Mouse (Mus musculus): ENCODE measurements around the gene Akr1c18. TPM values are rescaled to one million over a fixed set of nuclear protein-coding genes. Genes with fewer than 3 reads are reported as not detected.

Akr1c18 gene
- 3.3 and 12.8 TPM in 2 replicates for polyA plus RNA-seq (2015; fragmentation: Nextera tagmentation; extraction: Ambion mirVana)

DNA sequence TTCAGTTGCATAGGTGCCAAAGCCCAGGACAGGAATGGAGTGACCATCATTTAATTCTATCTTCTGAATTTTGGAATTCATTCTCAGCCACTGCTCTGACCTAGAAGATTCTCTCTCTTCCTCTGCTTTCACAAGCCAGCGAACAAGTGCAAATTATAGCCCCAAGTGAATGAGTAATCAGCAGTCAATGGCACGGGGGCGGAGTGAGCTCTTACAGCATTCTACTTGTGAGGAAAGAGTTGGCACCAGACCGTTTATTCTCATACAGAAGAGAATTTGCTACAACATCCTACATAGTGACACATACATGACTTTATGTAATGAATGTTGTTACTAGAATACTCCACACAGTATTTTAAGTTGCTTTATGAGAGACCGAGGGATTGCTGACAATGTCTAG, at the start of gene Akr1c18:
TSS of gene Akr1c18 (minus strand) at position 137 of the 400 bp plus-strand sequence.

DNA sequence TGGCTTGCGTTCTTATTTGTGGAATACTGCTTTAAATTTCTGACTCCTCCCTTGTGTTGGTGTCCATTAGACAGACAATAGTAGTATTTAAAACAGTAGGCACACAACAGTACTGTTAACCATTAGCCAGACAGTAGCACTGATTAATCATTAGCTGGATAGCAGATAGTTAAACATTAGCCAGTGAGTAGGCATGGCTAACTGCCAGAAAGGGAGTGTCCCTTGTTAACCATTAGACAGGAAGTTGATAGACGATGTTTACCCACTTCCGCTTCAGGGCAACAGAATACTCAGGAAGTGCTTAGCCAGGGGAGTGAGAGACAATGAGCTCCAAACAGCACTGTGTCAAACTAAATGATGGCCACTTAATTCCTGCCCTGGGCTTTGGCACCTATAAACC, 40.5 kb upstream of the Akr1c18 start, which contains the start of gene Akr1c13:
TSS of gene Akr1c13 (plus strand) at position 247 of the 400 bp plus-strand sequence.

Other genes starting within 250 kb of the Akr1c18 start
- 69.5 and 86.5 TPM in 2 replicates for gene Net1, start 232.4 kb downstream of the Akr1c18 start, polyA plus RNA-seq (2015; fragmentation: Nextera tagmentation; extraction: Ambion mirVana)
- gene Tubal3, start 232.4 kb downstream of the Akr1c18 start, polyA plus RNA-seq (2015; fragmentation: Nextera tagmentation; extraction: Ambion mirVana) = not detected in 2 replicates
- gene Ucn3, start 205.3 kb downstream of the Akr1c18 start, polyA plus RNA-seq (2015; fragmentation: Nextera tagmentation; extraction: Ambion mirVana) = not detected in 2 replicates
- gene Akr1c14, start 101.6 kb downstream of the Akr1c18 start, polyA plus RNA-seq (2015; fragmentation: Nextera tagmentation; extraction: Ambion mirVana) = 3.2 and 8.2 TPM in 2 replicates
- 1.2 TPM in 2 replicates for gene Akr1c13, start 40.5 kb upstream of the Akr1c18 start, polyA plus RNA-seq (2015; fragmentation: Nextera tagmentation; extraction: Ambion mirVana)
- 0.83 and 2.0 TPM in 2 replicates for gene Akr1c19, start 78.0 kb upstream of the Akr1c18 start, polyA plus RNA-seq (2015; fragmentation: Nextera tagmentation; extraction: Ambion mirVana)
- gene Akr1c12, start 128.8 kb upstream of the Akr1c18 start, polyA plus RNA-seq (2015; fragmentation: Nextera tagmentation; extraction: Ambion mirVana) = 0.12 and 0.15 TPM in 2 replicates

Measured in skeletal muscle tissue, postnatal 0 days (tissue).